Mouse (Mus musculus) kidney, adult 11 months (tissue): Measurements from ENCODE around the gene Aldh3b2.
A peak's percentile ranks its signal among the peaks of the same experiment; 100 is the strongest.

Experiments
- DNase-seq: peaks from one replicate; pipeline ENCODE4 v3.0.0; 2022

Aldh3b2 gene

GRCm38 (mm10) chr19:3990804-3991203 is 18.7 kb downstream of the Aldh3b2 start:
- DNase-seq: no peak

GRCm38 (mm10) chr19:3991562-3991961 is 19.4 kb downstream of the Aldh3b2 start:
- DNase-seq: no peak

- no peak for DNase-seq
These were observed 19.8 kb downstream of the Aldh3b2 start for GRCm38 (mm10) chr19:3991966-3992365.

- DNase-seq: no peak
These were observed 20.3 kb downstream of the Aldh3b2 start, which contains the start of gene Tbx10 for GRCm38 (mm10) chr19:3992416-3992815. TSS of gene Tbx10 (plus strand) at chr19:3992752.

GRCm38 (mm10) chr19:3994932-3995331 is 22.8 kb downstream of the Aldh3b2 start:
- DNase-seq: no peak

GRCm38 (mm10) chr19:3995505-3995904 is 23.4 kb downstream of the Aldh3b2 start:
- DNase-seq: no peak

GRCm38 (mm10) chr19:3996106-3996505 is 24.0 kb downstream of the Aldh3b2 start:
- no peak for DNase-seq

GRCm38 (mm10) chr19:3996747-3997146 is 24.6 kb downstream of the Aldh3b2 start:
- DNase-seq: peak; percentile 60

- DNase-seq: no peak
These were observed 25.1 kb downstream of the Aldh3b2 start for GRCm38 (mm10) chr19:3997231-3997630.

GRCm38 (mm10) chr19:3998335-3998734 is 26.2 kb downstream of the Aldh3b2 start:
- no peak for DNase-seq

GRCm38 (mm10) chr19:3999121-3999730 is 27.1 kb downstream of the Aldh3b2 start:
- no peak for DNase-seq

- peak; percentile 99 for DNase-seq
These were observed 28.2 kb downstream of the Aldh3b2 start, which contains the start of the genes Nudt8 and Gm49405 for GRCm38 (mm10) chr19:4000119-4000900. TSS of gene Nudt8 (plus strand) at chr19:4000580. TSS of gene Gm49405 (plus strand) at chr19:4000626.

- no peak for DNase-seq
These were observed 28.9 kb downstream of the Aldh3b2 start for GRCm38 (mm10) chr19:4000949-4001525.

GRCm38 (mm10) chr19:4001752-4002151 is 29.6 kb downstream of the Aldh3b2 start:
- DNase-seq: no peak

GRCm38 (mm10) chr19:4003112-4003511 is 31.0 kb downstream of the Aldh3b2 start, which contains the start of gene Doc2g:
TSS of gene Doc2g (plus strand) at chr19:4003313.
- no peak for DNase-seq

- no peak for DNase-seq
These were observed 31.5 kb downstream of the Aldh3b2 start for GRCm38 (mm10) chr19:4003641-4004040.

GRCm38 (mm10) chr19:4004331-4004730 is 32.2 kb downstream of the Aldh3b2 start:
- DNase-seq: no peak

GRCm38 (mm10) chr19:4005091-4005490 is 33.0 kb downstream of the Aldh3b2 start:
- DNase-seq: peak; percentile 1

GRCm38 (mm10) chr19:4005971-4006370 is 33.8 kb downstream of the Aldh3b2 start:
- no peak for DNase-seq

GRCm38 (mm10) chr19:4011086-4011485 is 39.0 kb downstream of the Aldh3b2 start:
- no peak for DNase-seq

- DNase-seq: peak; percentile 99
These were observed 40.4 kb downstream of the Aldh3b2 start, which contains the start of gene Ndufv1 for GRCm38 (mm10) chr19:4012432-4013022. TSS of gene Ndufv1 (minus strand) at chr19:4012806.

- DNase-seq: no peak
These were observed 40.9 kb downstream of the Aldh3b2 start for GRCm38 (mm10) chr19:4013066-4013465.

- DNase-seq: no peak
These were observed 42.7 kb downstream of the Aldh3b2 start for GRCm38 (mm10) chr19:4014802-4015201.
